Mouse (Mus musculus): ENCODE data around the gene Exoc2. TPM values are rescaled to one million over a fixed set of nuclear protein-coding genes. Genes with fewer than 3 reads are reported as not detected.
A peak's percentile ranks its signal among the peaks of the same experiment; 100 is the strongest.

The Exoc2 gene
- 28.0 and 29.9 TPM in 2 replicates for polyA plus RNA-seq (2015; fragmentation: Nextera tagmentation; extraction: Ambion mirVana)

DNA sequence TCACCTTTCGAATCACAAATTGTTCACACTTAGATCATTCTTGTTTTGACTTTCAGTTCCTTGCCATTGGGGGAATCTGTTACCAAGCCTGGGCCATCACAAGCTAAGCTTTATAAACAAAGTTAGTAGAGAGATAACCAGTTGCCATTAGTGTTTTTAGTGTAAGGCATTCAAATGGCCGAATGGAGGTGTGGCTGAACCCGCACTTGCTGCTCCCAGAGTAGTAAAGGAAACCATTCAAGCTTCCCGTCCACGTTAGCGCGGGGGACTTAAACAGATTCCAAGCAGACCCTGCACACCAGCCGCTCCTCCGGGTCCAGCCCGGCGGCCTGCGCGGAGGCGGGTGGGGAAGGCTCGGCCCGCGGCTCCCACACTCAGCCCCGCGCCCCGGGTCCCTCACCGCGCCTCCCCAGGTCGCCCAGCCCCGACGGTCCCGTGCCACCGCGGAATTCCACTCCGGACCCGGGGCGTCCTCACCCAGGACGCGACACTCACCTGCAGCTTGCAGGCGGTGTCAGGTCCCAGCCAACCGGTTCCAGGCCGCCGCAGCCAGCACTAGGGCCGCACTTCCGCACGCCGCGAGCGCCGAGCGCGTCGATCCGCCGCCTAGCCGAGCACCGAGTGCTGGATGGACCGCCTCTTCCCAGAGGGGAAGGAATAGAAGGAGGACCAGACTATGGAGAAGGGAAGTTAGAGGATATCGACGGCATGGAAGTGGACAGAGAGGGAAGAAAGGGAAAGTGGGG is at the start of gene Exoc2, which contains the start of gene Gm5447:
Gene Exoc2, minus strand, starts transcription at position 593 of the 746 bp plus-strand sequence.
Gene Gm5447, plus strand, starts transcription at position 704 of the 746 bp plus-strand sequence.
- WGBS: under 1% methylated on average over 54 of the region's 54 CpGs
- Histone ChIP-seq H3K4me3 (replicated peaks) (peak within 1 kb of the TSS; percentile 95), H3K27ac (peak within 1 kb of the TSS; percentile 94), H3K9ac (peak within 1 kb of the TSS; percentile 85), H3K4me2 (peak within 1 kb of the TSS; percentile 67), H3K27me3 (0 out of 2 replicates have a peak, but pooled peaks cover 6% of the 10 kb centered on the region), H3K9me3 (replicated peaks) (no peaks in the 10 kb centered on the region), H3K4me1 (peaks cover 9% of the 10 kb centered on the region; the same call in 1 of the 2 replicates), H3K36me3 (no peaks in the 10 kb centered on the region)
- ATAC-seq (replicated peaks; ENCODE audit: low FRiP score): peak; percentile 99

GRCm38 (mm10) chr13:31023664-31024063 is 49.8 kb upstream of the Exoc2 start:
- H3K4me3 ChIP-seq (replicated peaks): no peak overlapping the region
- no peaks in the 10 kb centered on the region for H3K4me1 ChIP-seq
- ATAC-seq (replicated peaks; ENCODE audit: low FRiP score): no peak
- no peak overlapping the region for H3K9ac ChIP-seq
- 75% methylated on average over 3 of the region's 3 CpGs for WGBS
- H3K27me3 ChIP-seq: no peaks in the 10 kb centered on the region
- H3K4me2 ChIP-seq: no peak overlapping the region
- no peaks in the 10 kb centered on the region for H3K36me3 ChIP-seq
- no peak overlapping the region for H3K27ac ChIP-seq
- no peaks in the 10 kb centered on the region for H3K9me3 ChIP-seq (replicated peaks)

GRCm38 (mm10) chr13:31021927-31022326 is 48.0 kb upstream of the Exoc2 start:
- 52% methylated on average over 6 of the region's 6 CpGs for WGBS
- H3K4me2 ChIP-seq: no peak overlapping the region
- H3K4me3 ChIP-seq (replicated peaks): no peak overlapping the region
- no peaks in the 10 kb centered on the region for H3K4me1 ChIP-seq
- no peak overlapping the region for H3K9ac ChIP-seq
- no peaks in the 10 kb centered on the region for H3K27me3 ChIP-seq
- ATAC-seq (replicated peaks; ENCODE audit: low FRiP score): no peak
- no peak overlapping the region for H3K27ac ChIP-seq
- H3K9me3 ChIP-seq (replicated peaks): no peaks in the 10 kb centered on the region
- H3K36me3 ChIP-seq: no peaks in the 10 kb centered on the region

DNA sequence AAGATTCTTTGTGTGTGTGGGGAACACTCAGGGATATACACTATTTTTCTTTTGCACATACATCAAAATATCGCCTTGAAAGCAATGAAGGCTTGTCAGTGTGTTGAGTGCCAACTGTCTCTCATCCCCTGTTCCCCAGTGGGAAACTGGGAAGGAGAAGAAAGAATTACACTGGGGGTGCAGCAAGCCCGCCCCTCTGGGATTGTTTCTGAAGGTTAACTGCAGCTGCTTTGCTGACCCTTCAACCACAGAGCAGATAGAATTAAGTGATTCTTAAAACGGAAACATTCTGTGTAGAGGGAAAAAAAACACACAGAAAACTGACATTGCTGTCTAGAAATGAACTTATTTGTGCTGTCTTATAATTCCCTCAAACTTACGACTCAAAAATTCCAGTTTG is 47.6 kb upstream of the Exoc2 start:
- H3K27ac ChIP-seq: no peak overlapping the region

DNA sequence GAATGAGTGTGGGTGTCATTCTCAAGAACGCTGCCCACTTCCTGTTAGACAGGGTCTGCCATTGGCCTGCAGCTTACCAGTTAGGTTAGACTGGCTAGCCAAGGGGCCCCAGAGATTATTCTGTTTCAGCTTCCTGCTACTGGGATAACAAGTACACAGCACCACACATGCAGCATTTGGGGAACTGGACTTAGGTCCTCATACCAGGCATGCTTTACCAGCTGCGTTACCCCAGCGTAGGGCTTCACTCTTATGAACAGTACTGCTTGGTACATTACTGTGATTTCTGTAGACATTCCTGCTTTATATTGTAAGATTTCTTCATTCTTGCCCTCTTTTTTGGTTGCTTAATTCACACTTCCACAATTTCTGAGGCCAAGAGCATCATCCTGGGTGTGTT is 43.7 kb upstream of the Exoc2 start:
- Histone ChIP-seq H3K27me3 (no peaks in the 10 kb centered on the region), H3K4me1 (no peaks in the 10 kb centered on the region), H3K36me3 (no peaks in the 10 kb centered on the region), H3K4me3 (replicated peaks) (no peak overlapping the region), H3K4me2 (no peak overlapping the region), H3K9ac (no peak overlapping the region), H3K27ac (no peak overlapping the region), H3K9me3 (replicated peaks) (no peaks in the 10 kb centered on the region)
- no peak for ATAC-seq (replicated peaks; ENCODE audit: low FRiP score)
- 88% methylated on average over 3 of the region's 3 CpGs for WGBS

More for the DNA sequence above, 47.6 kb upstream of the Exoc2 start:
- no peak overlapping the region for H3K9ac ChIP-seq
- WGBS: 41% methylated on average over 4 of the region's 4 CpGs
- no peak for ATAC-seq (replicated peaks; ENCODE audit: low FRiP score)
- no peaks in the 10 kb centered on the region for H3K9me3 ChIP-seq (replicated peaks)
- H3K4me3 ChIP-seq (replicated peaks): no peak overlapping the region
- H3K4me2 ChIP-seq: no peak overlapping the region
- H3K27me3 ChIP-seq: no peaks in the 10 kb centered on the region
- H3K4me1 ChIP-seq: no peaks in the 10 kb centered on the region
- no peaks in the 10 kb centered on the region for H3K36me3 ChIP-seq

GRCm38 (mm10) chr13:31004995-31005394 is 31.1 kb upstream of the Exoc2 start:
- no peak overlapping the region for H3K9ac ChIP-seq
- WGBS: 63% methylated on average over 4 of the region's 4 CpGs
- no peak for ATAC-seq (replicated peaks; ENCODE audit: low FRiP score)
- H3K27me3 ChIP-seq: no peaks in the 10 kb centered on the region
- H3K4me3 ChIP-seq (replicated peaks): no peak overlapping the region
- H3K9me3 ChIP-seq (replicated peaks): no peaks in the 10 kb centered on the region
- H3K4me2 ChIP-seq: no peak overlapping the region
- H3K27ac ChIP-seq: no peak overlapping the region
- H3K36me3 ChIP-seq: no peaks in the 10 kb centered on the region
- 0 out of 2 replicates have a peak, but pooled peaks cover 3% of the 10 kb centered on the region for H3K4me1 ChIP-seq

GRCm38 (mm10) chr13:31004458-31004857 is 30.6 kb upstream of the Exoc2 start:
- Histone ChIP-seq H3K27ac (no peak overlapping the region), H3K4me1 (0 out of 2 replicates have a peak, but pooled peaks cover 3% of the 10 kb centered on the region), H3K27me3 (no peaks in the 10 kb centered on the region), H3K4me3 (replicated peaks) (no peak overlapping the region), H3K4me2 (0 out of 2 replicates have a peak overlapping the region, but pooled peaks have one; percentile 15), H3K9ac (no peak overlapping the region), H3K36me3 (no peaks in the 10 kb centered on the region), H3K9me3 (replicated peaks) (no peaks in the 10 kb centered on the region)
- no peak for ATAC-seq (replicated peaks; ENCODE audit: low FRiP score)
- 48% methylated on average over 12 of the region's 12 CpGs for WGBS

DNA sequence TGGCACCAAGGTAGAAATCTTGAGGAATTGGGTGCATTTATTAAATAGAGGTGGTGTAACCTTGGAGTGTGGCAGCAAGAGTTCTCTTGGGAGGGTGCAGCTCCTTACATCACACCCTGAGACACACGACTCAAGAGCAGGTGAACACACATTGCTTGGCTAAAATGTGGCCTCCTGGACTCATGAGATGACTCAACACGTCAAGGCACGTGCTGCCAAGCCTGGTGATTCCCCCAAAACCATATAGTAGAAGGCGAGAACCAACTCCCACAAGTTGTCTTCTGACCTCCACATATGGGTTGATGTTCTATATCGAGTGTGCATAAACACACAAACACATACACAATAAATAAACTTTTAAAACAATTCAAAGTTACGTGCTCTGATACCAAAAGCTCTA is 25.9 kb upstream of the Exoc2 start:
- Histone ChIP-seq H3K4me3 (replicated peaks) (no peak overlapping the region), H3K9ac (no peak overlapping the region), H3K4me1 (0 out of 2 replicates have a peak, but pooled peaks cover 3% of the 10 kb centered on the region), H3K27me3 (no peaks in the 10 kb centered on the region), H3K27ac (no peak overlapping the region), H3K9me3 (replicated peaks) (no peaks in the 10 kb centered on the region), H3K4me2 (no peak overlapping the region), H3K36me3 (no peaks in the 10 kb centered on the region)
- 82% methylated on average over 6 of the region's 6 CpGs for WGBS
- ATAC-seq (replicated peaks; ENCODE audit: low FRiP score): no peak

DNA sequence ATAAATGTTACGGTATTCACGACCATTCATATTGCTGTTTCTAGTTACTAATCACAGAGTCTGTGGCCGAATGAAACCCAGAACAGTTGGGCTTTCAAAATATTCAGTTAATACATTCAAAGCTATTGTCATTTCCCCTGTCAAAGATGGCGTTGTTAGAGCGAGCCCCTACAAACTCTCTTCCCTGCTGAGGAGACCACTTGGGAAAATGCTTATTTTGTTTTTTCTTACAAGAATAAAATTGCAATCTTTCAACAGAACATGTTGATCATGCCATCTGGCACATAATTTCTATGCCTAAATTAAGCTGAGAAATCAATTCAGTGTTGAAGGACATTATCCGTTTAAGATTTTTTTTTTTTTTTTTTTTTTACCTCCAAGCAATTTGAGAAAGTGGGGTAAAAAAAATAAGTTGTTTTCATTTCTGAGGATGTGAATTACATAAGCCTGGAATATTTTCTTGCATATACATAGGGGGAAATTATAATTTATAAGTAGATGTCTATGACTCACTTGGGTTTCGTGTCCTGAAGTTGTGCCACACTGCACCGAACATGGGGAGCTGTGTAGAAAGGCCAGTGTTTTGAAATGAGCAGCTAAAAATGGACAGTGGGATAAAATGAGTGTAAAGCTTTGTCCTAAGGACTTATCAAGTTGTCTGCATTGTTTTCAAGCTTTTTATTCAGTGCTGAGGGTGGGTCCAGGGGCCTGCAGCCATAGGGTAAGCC is 23.8 kb upstream of the Exoc2 start:
- ATAC-seq (replicated peaks; ENCODE audit: low FRiP score): no peak
- Histone ChIP-seq H3K27ac (no peak overlapping the region), H3K9ac (no peak overlapping the region), H3K36me3 (no peaks in the 10 kb centered on the region), H3K4me1 (no peaks in the 10 kb centered on the region), H3K4me3 (replicated peaks) (no peak overlapping the region), H3K27me3 (peaks cover 2% of the 10 kb centered on the region; the same call in 1 of the 2 replicates), H3K9me3 (replicated peaks) (no peaks in the 10 kb centered on the region), H3K4me2 (no peak overlapping the region)
- WGBS: 85% methylated on average over 8 of the region's 8 CpGs

- H3K36me3 ChIP-seq: no peaks in the 10 kb centered on the region
- H3K4me3 ChIP-seq (replicated peaks): no peak overlapping the region
- no peaks in the 10 kb centered on the region for H3K4me1 ChIP-seq
- no peak overlapping the region for H3K9ac ChIP-seq
- no peak for ATAC-seq (replicated peaks; ENCODE audit: low FRiP score)
- no peak overlapping the region for H3K27ac ChIP-seq
- H3K27me3 ChIP-seq: peaks cover 14% of the 10 kb centered on the region
- no peak overlapping the region for H3K4me2 ChIP-seq
- 75% methylated on average over 6 of the region's 6 CpGs for WGBS
- H3K9me3 ChIP-seq (replicated peaks): no peaks in the 10 kb centered on the region
Measured at GRCm38 (mm10) chr13:30994249-30994858, 20.5 kb upstream of the Exoc2 start.

GRCm38 (mm10) chr13:30993819-30994218 is 19.9 kb upstream of the Exoc2 start:
- no peak overlapping the region for H3K9ac ChIP-seq
- 35% methylated on average over 3 of the region's 3 CpGs for WGBS
- no peak overlapping the region for H3K4me3 ChIP-seq (replicated peaks)
- peaks cover 17% of the 10 kb centered on the region for H3K27me3 ChIP-seq
- H3K4me1 ChIP-seq: no peaks in the 10 kb centered on the region
- ATAC-seq (replicated peaks; ENCODE audit: low FRiP score): no peak
- H3K4me2 ChIP-seq: no peak overlapping the region
- H3K36me3 ChIP-seq: no peaks in the 10 kb centered on the region
- no peaks in the 10 kb centered on the region for H3K9me3 ChIP-seq (replicated peaks)
- no peak overlapping the region for H3K27ac ChIP-seq

DNA sequence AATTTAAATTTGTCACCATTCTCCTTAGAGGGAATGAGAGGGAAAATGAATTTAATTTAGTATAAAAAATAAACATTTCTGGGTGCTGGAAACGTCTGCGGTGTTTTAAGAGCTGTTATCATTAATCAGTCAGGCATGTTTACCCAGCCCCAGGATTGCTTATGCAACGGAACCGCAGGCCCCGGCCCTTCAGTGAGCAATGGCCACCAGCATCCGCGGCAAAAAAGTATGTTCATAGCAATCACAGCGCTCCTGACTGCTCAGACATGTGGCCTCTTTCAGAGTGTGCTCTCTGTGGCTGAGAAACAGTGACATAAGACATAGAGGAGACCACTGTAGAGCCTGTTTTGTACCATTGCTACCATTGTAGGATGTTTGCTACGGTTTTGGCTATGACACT is 16.3 kb upstream of the Exoc2 start:
- Histone ChIP-seq H3K9ac (no peak overlapping the region), H3K27ac (no peak overlapping the region), H3K4me1 (peaks cover 6% of the 10 kb centered on the region; the same call in 1 of the 2 replicates), H3K9me3 (replicated peaks) (no peaks in the 10 kb centered on the region), H3K4me2 (no peak overlapping the region), H3K36me3 (no peaks in the 10 kb centered on the region), H3K27me3 (peaks cover 44% of the 10 kb centered on the region), H3K4me3 (replicated peaks) (no peak overlapping the region)
- no peak for ATAC-seq (replicated peaks; ENCODE audit: low FRiP score)
- WGBS: 47% methylated on average over 9 of the region's 9 CpGs

Data from kidney, embryonic 15.5 days (tissue).